Mouse (Mus musculus) ES-Bruce4 (cell line): Measurements from ENCODE around the gene Fuz.

Experiments used
- CTCF ChIP-seq: IDR thresholded peaks from one replicate; pipeline ENCODE4 v1.8.1; 2011; ENCODE audit warnings: low read depth, low read length
- EP300 ChIP-seq: IDR thresholded peaks from 2 replicates; pipeline ENCODE4 v1.6.1; 2011; ENCODE audit warnings: low read depth, low read length; ENCODE audit not compliant: insufficient read depth
- POLR2A ChIP-seq: IDR thresholded peaks from one replicate; pipeline ENCODE4 v1.8.1; 2011; ENCODE audit warnings: low read length; ENCODE audit not compliant: insufficient read depth

DNA sequence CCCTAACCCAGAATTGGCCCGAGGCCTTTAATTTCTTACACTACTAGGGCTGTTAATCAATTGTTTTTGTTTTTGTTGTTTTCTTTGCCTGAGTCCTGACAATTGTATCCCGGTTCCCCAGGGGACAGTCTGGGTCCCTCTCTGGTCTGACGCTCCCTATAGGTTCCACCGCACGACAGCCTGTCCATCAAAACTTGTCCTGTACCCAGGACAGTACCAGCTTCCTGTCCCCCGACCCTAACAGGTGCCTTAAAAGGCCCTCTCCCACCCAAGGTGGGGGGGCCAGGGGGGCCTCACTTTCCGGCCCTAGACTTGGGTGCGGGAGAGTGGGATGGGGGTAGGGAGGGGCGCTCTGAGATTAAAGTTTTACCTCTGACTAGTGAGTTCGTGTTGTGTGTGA is 40.8 kb upstream of the Fuz start:
- TF ChIP-seq CTCF (no peak), POLR2A (no peak), EP300 (no peak)
